Mouse (Mus musculus) forelimb bud, embryonic 11.5 days (tissue): Measurements from ENCODE around the gene Gm28048.

Experiments
- DNase-seq: peaks from one replicate; pipeline ENCODE4 v3.0.0-alpha.2; 2012; ENCODE audit warnings: low read depth, low spot score

Gene Gm28048

GRCm38 (mm10) chr11:22990393-22991126 is 8.7 kb upstream of the Gm28048 start, which contains the start of gene Cct4:
Gene Cct4, plus strand, starts transcription at chr11:22990519.
- DNase-seq = peak; percentile 89

GRCm38 (mm10) chr11:22989786-22990185 is 7.9 kb upstream of the Gm28048 start:
- DNase-seq = no peak

DNA sequence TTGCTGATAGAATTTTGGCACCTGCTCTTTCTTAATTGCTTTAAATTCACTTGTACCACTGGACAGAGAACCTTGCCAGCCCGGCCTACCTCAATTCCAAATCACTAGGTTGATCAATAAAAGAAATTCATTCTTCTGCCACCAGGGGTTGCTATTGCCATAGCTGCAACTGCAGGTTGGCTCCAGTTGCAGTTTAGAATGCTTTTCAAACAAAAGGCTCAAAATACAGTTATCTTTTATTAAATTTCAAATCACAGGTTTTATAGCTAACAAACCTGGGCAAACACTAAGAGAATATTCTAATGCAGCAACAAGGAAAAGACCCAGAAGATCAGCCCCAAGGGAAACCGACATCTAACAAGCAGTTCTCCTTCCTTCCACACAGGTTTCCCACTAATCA is 5.5 kb upstream of the Gm28048 start:
- DNase-seq = peak; percentile 69

GRCm38 (mm10) chr11:22985510-22985909 is 3.6 kb upstream of the Gm28048 start:
- DNase-seq = no peak

DNA sequence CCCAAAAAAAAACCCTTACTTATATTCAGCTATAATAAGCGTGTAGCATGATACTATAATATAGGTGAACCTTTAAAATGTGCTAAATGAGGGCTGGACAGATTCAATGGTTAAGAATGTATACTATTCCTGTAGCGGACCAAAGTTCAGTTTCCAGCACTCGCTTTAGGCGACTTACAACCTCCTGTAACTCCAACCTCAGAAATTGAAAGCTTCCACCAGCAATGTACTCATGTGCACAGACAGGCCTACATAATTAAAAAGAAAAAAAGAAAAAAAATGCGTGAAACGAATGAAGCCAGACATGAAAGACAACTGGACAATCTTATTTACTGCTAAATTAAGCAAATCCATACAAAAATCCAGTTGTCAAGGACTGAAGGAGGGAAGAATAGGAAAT is 956 bp upstream of the Gm28048 start:
- no peak for DNase-seq

- DNase-seq = no peak
Observed at GRCm38 (mm10) chr11:22981543-22981950, 343 bp downstream of the Gm28048 start.

- no peak for DNase-seq
Observed at GRCm38 (mm10) chr11:22981041-22981440, 849 bp downstream of the Gm28048 start.

DNA sequence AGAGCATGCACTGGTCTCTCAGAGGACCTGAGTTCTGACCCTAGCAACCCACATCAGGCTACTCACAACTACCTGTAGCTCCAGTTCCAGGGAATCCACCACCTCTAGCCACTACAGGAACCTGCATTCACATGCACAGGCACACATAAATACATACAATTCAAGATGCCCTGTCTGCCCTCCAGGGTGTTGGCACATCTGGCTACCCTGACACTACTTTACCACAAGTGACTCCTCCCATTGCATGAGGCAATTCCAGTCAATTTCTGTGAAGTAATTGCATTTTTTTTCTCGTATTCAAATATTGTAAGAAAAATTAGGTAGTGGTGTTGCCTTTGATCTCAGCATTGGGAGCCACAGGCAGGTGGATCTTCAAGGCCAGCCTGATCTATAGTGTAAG is 2.7 kb downstream of the Gm28048 start:
- no peak for DNase-seq

DNA sequence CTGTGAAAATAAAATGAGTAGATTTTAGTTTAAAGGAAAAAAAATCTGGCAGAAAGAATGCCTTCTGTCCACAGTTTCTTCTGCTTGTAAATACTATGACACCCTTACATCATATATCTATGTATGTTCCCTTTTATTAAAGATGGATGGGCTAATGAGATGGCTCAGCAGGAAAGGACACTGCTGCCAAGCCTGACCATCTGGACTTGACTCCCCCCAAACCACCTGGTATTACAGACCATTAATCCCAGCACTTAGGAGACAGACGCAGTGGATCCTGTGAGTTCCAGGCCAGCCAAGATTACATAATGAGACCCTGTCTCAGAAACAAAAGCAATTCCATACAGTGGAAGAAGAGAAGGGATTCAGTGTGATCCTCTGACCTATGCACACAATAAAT is 3.2 kb downstream of the Gm28048 start:
- DNase-seq = no peak

DNA sequence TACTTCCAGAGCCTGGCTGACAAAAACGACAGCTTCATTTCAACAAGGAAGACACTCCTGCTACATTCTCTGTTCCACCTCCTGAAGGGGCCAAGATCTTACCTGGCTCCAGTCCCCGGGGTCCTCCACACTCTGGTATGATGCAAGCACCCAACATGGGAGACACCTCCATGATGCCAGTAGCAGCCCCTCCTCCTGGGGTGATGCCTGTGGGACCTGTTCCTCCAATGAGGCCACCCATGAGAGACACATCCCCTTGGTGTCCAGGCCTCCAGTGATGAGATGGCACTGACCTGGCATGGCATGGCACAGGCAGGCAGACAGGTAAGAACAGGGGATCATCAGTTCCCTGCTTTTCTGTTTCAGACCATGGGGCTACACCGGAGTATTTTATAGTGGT is 3.7 kb downstream of the Gm28048 start:
- DNase-seq = no peak

DNA sequence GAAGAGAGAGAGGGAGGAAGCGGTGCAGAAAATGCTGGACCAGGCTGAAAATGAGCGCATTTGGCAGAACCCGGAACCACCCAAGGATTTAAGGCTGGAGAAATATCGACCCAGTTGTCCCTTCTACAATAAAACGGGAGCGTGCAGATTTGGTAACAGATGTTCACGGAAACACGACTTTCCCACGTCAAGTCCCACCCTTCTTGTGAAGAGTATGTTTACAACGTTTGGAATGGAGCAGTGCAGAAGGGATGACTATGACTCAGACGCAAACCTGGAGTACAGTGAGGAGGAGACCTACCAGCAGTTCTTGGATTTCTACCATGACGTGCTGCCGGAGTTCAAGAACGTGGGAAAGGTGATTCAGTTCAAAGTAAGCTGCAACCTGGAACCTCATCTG is 8.3 kb downstream of the Gm28048 start:
- DNase-seq = no peak

DNA sequence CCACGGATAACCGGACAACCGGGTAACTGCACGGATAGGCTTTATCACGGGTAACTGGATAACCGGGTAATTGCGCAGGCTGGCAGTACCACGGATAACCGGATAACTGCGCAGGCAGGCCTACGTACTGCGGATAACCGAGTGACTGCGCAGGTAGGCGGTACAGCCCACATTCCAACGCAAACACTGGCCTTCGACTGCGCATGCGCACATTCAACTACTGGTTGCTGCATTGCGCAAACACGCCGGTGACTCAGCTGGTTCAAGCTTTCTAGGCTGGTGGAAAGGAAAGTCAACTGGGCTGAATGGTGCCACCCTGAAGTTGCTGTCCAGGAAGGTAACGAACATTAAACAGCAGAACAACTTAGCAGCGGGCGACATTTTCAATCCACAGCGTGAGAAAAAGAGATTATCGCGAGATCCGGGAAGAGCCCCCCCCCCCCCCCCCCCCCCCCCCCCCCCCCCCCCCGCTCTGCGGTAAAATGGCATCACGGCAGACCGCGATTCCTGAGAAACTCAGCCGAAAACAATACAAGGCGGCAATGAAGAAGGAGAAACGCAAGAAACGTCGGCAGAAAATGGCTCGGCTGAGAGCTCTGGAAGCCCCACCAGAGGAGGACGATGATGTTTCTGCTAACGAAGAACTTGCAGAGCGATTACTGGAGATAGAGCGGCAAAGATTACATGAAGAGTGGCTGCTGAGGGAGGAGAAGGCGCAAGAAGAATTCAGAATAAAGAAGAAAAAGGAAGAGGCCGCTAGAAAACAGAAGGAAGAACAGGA is 9.0 kb downstream of the Gm28048 start:
- peak; percentile 80 for DNase-seq

- DNase-seq = peak; percentile 53
Observed at GRCm38 (mm10) chr11:22971835-22972709, 9.8 kb downstream of the Gm28048 start, which contains the start of gene Zrsr1. Gene Zrsr1, plus strand, starts transcription at chr11:22972005.

GRCm38 (mm10) chr11:22970546-22970945 is 11.3 kb downstream of the Gm28048 start:
- DNase-seq = no peak

DNA sequence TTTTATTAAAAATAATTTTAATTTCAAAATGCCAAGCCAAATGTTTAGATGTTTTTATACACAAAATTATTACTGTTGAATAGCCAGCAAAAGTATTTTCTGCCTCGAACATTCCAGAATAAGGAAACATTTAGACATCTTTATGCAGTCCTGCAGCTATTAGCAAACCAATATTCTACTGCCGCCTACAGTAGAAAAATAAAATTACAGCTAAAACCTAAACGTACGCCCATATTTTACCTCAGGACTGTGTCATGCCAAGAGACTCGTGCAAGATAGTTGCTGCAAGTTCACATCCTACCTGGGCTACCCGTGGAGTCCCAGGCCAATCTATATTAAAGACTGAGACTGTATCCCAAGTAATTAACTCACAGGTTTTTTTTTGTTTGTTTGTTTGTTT is 12.4 kb downstream of the Gm28048 start:
- no peak for DNase-seq

- no peak for DNase-seq
Observed at GRCm38 (mm10) chr11:22965503-22965902, 16.4 kb downstream of the Gm28048 start.

DNA sequence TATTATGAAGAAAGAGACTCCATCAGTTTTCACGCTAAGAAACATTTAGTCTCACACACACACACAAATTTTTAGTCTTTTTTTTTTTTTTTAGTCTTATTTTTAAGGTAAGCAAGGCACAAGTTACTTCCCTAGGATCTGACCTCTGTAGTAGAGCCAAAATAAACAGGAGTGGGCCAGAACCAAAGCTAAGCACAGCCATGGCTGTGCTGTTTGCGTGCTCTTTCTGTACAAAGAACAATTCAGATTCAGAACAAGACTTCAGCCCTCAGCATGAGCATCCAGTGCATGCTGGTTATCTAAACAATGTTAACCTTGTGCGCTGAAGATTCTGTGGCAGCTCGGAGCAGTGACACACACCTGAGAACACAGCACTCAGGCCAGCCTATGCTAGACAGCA is 17.5 kb downstream of the Gm28048 start:
- no peak for DNase-seq

DNA sequence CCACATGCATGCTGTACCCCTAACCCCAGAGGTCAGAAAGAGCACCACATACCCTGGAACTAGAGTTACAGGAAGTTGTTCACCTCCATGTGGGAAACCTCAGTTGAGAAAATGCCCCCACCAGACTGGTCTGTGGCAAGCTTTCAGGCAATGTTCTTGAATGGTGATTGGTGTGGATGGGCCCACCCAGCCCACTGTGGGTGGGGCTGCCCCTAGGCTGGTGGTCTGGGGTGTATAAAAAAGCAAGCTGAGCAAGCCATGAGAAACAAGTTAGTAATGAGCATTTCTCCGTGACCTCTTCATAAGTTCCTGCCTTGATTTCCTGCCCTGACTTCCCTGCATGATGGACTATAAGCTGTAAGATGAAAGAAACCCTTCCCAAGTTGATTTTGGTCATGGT is 19.8 kb downstream of the Gm28048 start:
- no peak for DNase-seq

GRCm38 (mm10) chr11:22957791-22958374 is 24.0 kb downstream of the Gm28048 start:
- DNase-seq = no peak

GRCm38 (mm10) chr11:22956830-22957229 is 25.1 kb downstream of the Gm28048 start:
- DNase-seq = no peak

DNA sequence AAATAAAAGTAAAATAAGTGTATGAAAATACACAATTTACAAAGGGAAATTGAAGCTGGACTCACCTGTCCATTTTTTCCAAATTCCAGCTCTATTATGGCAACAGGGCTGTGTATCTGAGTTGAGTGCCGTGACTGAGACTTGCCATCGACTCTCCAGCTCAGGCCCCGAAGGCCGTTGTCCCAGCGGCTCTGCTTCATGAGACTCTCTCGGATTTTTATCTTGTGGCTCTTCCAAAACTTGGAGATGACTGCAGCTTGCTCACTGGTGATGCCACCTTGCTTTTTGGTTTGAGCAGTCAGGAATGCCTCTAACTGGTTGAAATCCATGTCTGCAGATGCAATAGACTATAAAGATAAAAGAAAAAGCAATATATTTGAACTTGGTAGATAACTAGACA is 25.5 kb downstream of the Gm28048 start:
- no peak for DNase-seq

DNA sequence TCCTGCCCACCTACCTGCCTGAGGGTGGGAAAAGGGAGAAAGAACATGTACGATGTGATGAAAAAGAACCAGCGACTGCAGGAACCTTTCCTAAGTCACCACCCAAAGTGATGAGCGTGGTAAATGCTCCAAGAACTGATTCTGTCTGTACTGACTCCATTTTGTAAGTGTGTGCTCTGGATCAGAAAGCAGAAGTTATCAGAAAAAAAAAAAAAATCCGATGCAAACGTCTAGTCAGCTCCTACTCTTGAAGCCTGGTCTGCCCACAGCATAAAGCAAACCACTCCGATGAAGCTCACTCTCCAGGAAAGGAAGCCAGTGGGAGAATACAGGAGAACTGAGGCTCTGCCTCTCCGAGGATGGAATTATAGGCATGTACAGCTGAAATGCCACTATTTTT is 29.2 kb downstream of the Gm28048 start:
- no peak for DNase-seq
